Mouse (Mus musculus) embryonic facial prominence, embryonic 12.5 days (tissue): Measurements from ENCODE around the gene Sfmbt1. TPM values are rescaled to one million over a fixed set of nuclear protein-coding genes. Genes with fewer than 3 reads are reported as not detected.
A peak's percentile ranks its signal among the peaks of the same experiment; 100 is the strongest.

Experiments
- ATAC-seq: fragments of 200-750 bp; cut with Nextera tagmentation; 2 replicates; pipeline ENCODE4 v1.8.0; 2017; ENCODE audit not compliant: insufficient number of reproducible peaks, insufficient read depth, low FRiP score, low TSS enrichment
- H3K27ac ChIP-seq: fragments of 300-500 bp; sonication (generic); 2 replicates; pipeline ENCODE4 v1.5.1; 2016; ENCODE audit warnings: mild to moderate bottlenecking
- H3K27me3 ChIP-seq: fragments of 300-500 bp; sonication (generic); 2 replicates; pipeline ENCODE4 v1.6.1; 2016; ENCODE audit warnings: mild to moderate bottlenecking, moderate library complexity
- H3K36me3 ChIP-seq: fragments of 300-500 bp; sonication (generic); 2 replicates; pipeline ENCODE4 v1.6.1; 2016; ENCODE audit warnings: mild to moderate bottlenecking
- H3K4me1 ChIP-seq: fragments of 300-500 bp; sonication (generic); 2 replicates; pipeline ENCODE4 v1.6.1; 2016
- H3K4me2 ChIP-seq: fragments of 300-500 bp; sonication (generic); replicated peaks from 2 replicates; pipeline ENCODE4 v1.6.1; 2016; ENCODE audit warnings: mild to moderate bottlenecking, moderate library complexity
- H3K4me3 ChIP-seq: fragments of 300-500 bp; sonication (generic); 2 replicates; pipeline ENCODE4 v1.5.1; 2016; ENCODE audit warnings: mild to moderate bottlenecking
- H3K9ac ChIP-seq: fragments of 300-500 bp; sonication (generic); 2 replicates; pipeline ENCODE4 v1.6.1; 2016; ENCODE audit warnings: mild to moderate bottlenecking, moderate library complexity
- H3K9me3 ChIP-seq: fragments of 300-500 bp; sonication (generic); 2 replicates; pipeline ENCODE4 v1.6.1; 2016; ENCODE audit warnings: mild to moderate bottlenecking, moderate library complexity
- whole genome bisulfite sequencing: fragments of 180-500 bp; shearing (Covaris S2); methylation state at CpG from one replicate; pipeline ENCODE4 v1.1.7; 2016; 5-methylcytosine and 5-hydroxymethylcytosine counted together
- polyA plus RNA-seq: library from polyadenylated mRNA; unstranded; fragments of >200 nt; fragmentation: Nextera tagmentation; extraction: Ambion mirVana; gene quantifications from 2 replicates; pipeline ENCODE4 v1.2.1, GENCODE M21; 2016

The Sfmbt1 gene
- polyA plus RNA-seq, 1 experiment from 2014 or later, result 17.0 TPM

DNA sequence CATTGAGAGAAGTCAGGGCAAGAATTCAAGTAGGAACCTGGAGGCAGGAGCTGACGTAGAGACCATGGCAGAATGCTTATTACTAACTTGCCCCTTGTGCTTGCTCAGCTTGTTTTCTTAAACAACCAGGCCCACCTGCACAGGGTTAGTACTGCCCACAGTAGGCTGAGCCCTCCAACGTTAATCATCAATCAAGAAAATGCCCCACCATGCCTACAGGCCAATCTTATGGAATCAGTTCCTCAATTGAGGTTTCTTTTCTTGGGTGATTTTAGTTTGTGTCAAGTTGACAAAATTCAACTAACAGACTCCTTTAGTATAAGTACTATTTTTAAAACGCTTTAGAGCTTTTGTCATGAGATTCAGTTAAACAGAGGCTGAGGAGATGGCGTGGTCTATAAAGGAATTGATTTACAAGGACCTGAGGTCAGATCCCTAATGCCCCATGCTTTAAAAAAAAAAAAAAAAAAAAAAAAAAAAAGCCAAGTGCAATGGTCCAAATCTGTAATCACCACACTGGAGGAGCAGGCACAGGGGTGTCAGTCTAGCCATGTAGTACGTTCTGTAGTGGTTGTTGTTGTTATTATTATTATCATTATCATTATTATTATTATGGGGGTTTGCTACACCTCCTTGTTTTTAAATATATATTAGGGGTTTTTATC is 48.4 kb downstream of the Sfmbt1 start:
- WGBS, result 77% methylated on average over 5 of the region's 5 CpGs
- no peaks in the 10 kb centered on the region for H3K4me1 ChIP-seq
- H3K27ac ChIP-seq, result no peak overlapping the region
- H3K4me2 ChIP-seq, result no peak overlapping the region
- H3K4me3 ChIP-seq, result no peak overlapping the region
- H3K9ac ChIP-seq, result no peak overlapping the region
- no peak for ATAC-seq
- H3K9me3 ChIP-seq, result no peaks in the 10 kb centered on the region
- H3K27me3 ChIP-seq, result no peaks in the 10 kb centered on the region
- peaks cover 4% of the 10 kb centered on the region; the same call in 1 of the 2 replicates for H3K36me3 ChIP-seq

DNA sequence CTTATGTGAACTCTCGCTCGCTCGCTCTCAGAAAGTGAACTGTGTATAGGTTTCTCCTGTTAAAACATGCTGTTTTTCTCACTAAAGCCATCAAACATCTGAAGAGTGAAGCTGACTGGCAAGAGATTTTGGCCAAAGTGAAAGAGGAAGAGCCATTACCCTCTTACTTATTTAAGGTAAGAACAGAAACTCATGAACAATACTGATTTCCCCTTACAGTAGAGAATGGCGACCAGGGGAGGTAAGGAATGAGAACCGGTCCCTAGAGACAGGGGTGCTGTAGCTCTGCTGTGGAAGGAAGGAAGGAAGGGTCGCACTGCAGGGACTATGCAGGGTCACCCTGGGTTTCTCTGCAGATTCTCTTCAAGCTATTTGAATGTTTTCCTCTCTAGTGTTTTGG is 70.0 kb downstream of the Sfmbt1 start:
- H3K27me3 ChIP-seq, result no peaks in the 10 kb centered on the region

DNA sequence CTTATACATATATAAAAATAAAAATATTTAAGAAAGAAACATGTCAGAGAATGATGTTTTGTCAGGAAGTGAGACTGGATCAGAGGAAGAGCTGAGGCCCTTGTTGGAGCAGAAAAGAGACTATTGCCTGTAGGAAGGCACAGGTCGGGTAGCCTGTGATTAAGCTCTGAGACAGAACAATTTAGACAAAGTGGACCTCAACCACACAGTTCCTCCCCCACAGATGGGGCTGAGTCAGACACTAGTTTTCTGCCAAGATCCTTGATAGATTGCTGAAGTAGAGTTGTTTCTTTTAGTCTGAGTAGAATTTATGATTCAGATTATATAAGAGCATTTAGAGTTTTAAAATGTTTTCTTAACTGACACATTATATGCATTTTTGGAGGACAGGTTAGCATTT is 74.8 kb downstream of the Sfmbt1 start:
- no peak overlapping the region for H3K4me2 ChIP-seq
- peaks cover 18% of the 10 kb centered on the region for H3K36me3 ChIP-seq
- no peaks in the 10 kb centered on the region for H3K27me3 ChIP-seq
- 63% methylated on average over 1 of the region's 1 CpGs for WGBS
- H3K4me1 ChIP-seq, result no peaks in the 10 kb centered on the region
- ATAC-seq, result no peak
- no peak overlapping the region for H3K4me3 ChIP-seq
- H3K9ac ChIP-seq, result no peak overlapping the region
- no peak overlapping the region for H3K27ac ChIP-seq
- H3K9me3 ChIP-seq, result no peaks in the 10 kb centered on the region

More for the DNA sequence above, 70.0 kb downstream of the Sfmbt1 start:
- Histone ChIP-seq H3K36me3 (peaks cover 18% of the 10 kb centered on the region), H3K27ac (no peak overlapping the region), H3K9ac (no peak overlapping the region), H3K9me3 (no peaks in the 10 kb centered on the region), H3K4me3 (no peak overlapping the region), H3K4me1 (no peaks in the 10 kb centered on the region), H3K4me2 (no peak overlapping the region)
- ATAC-seq, result no peak
- 93% methylated on average over 6 of the region's 6 CpGs for WGBS

DNA sequence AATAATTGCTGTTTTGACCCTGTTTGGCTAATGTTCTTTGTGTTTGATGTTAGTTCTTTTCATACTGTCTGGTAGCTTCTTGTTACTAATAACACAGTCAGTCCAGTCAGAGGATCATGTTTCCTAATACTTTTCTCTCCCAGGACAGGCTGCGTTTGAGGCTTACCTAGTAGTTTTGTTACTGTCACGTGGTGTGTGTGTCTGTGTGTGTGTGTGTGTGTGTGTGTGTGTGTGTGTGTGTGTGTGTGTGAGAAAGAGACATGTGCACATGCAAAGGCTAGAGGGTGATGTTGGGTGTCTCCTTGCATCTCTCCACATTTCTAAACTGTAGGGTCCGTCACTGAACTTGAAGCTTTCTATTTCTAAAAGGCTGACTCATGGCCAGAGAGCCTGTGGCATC is 78.2 kb downstream of the Sfmbt1 start:
- Histone ChIP-seq H3K9me3 (no peaks in the 10 kb centered on the region), H3K4me3 (no peak overlapping the region), H3K4me2 (no peak overlapping the region), H3K27me3 (no peaks in the 10 kb centered on the region), H3K27ac (no peak overlapping the region), H3K4me1 (no peaks in the 10 kb centered on the region), H3K9ac (no peak overlapping the region), H3K36me3 (peaks cover 14% of the 10 kb centered on the region)
- WGBS, result 83% methylated on average over 3 of the region's 3 CpGs
- ATAC-seq, result no peak

DNA sequence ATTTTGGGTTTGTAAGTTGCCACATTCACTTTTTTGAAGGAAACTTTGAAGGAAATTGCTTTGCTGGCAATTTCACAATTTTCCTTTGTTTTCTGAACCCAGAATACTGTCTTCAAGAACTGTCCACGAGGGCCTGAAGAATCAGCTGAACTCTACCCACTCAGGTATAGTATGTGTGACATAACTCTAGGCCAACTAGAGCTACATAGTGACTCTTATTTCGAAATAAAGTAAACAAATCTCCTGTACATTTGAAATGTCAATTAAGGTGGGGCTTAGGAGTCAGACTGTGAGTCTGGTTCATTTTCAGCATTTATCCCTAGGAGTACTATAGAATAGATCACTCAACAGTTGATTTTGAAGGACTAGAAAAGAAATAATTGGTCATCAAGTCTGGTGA is 87.1 kb downstream of the Sfmbt1 start:
- Histone ChIP-seq H3K27me3 (no peaks in the 10 kb centered on the region), H3K9ac (no peak overlapping the region), H3K9me3 (no peaks in the 10 kb centered on the region), H3K36me3 (peaks cover 26% of the 10 kb centered on the region), H3K27ac (no peak overlapping the region), H3K4me1 (no peaks in the 10 kb centered on the region), H3K4me2 (no peak overlapping the region), H3K4me3 (no peak overlapping the region)
- ATAC-seq, result no peak
- 91% methylated on average over 2 of the region's 2 CpGs for WGBS

DNA sequence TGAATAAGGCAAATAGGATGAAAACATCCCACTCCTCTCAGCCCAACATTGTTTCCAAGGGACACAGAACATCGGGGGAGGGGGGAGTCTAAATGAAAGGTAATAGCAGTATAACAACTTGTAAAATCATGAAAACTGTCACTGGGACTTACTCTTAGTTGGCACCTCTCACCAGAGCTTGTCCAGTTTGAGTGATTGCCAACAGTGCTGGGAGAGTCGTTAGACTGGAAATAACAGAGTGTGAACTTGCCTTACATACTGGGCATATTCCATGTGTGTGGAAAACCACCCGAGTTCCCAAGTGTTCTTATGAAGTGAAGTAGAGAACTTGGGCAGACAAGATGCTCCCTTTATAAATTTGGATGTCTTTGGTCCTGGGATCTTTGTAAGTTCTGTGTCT is 106.5 kb downstream of the Sfmbt1 start:
- ATAC-seq, result no peak
- peaks cover 14% of the 10 kb centered on the region for H3K4me1 ChIP-seq
- no peaks in the 10 kb centered on the region for H3K27me3 ChIP-seq
- H3K27ac ChIP-seq, result no peak overlapping the region
- H3K4me3 ChIP-seq, result no peak overlapping the region
- no peak overlapping the region for H3K9ac ChIP-seq
- no peak overlapping the region for H3K4me2 ChIP-seq
- 86% methylated on average over 3 of the region's 3 CpGs for WGBS
- H3K9me3 ChIP-seq, result no peaks in the 10 kb centered on the region
- H3K36me3 ChIP-seq, result peaks cover 32% of the 10 kb centered on the region

DNA sequence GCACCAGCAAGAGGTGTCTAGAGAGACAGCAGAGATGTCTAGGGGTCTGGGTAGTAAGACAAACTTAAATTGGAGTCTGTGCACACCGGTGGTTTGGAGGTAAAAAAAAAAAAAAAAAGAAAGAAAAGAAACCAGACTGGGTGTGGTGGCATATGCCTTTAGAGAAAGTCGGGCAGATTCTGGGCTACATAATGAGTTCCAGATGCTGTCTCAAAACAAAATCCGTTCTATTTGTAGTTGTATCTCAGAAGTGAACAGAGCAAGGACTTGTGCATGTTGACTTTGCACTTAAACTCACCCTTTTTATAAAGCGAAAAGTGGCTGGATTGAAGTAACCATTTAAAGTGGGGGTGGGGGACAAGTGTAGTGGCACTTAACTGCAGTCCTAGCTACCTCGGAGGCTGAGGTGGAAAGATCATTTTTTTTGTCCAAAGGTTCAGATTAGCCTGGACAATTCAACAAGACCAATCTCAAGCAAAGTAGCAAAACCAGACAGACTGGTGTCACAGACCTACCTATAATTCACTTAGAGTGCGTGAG is 109.9 kb downstream of the Sfmbt1 start:
- no peak overlapping the region for H3K4me3 ChIP-seq
- H3K27ac ChIP-seq, result peak overlapping the region; percentile 67; the same call in 1 of the 2 replicates
- 26% methylated on average over 6 of the region's 6 CpGs for WGBS
- no peaks in the 10 kb centered on the region for H3K27me3 ChIP-seq
- peak overlapping the region; percentile 63; the same call in 1 of the 2 replicates for H3K4me2 ChIP-seq
- peaks cover 3% of the 10 kb centered on the region; the same call in 1 of the 2 replicates for H3K36me3 ChIP-seq
- H3K9me3 ChIP-seq, result no peaks in the 10 kb centered on the region
- peaks cover 30% of the 10 kb centered on the region for H3K4me1 ChIP-seq
- no peak for ATAC-seq
- no peak overlapping the region for H3K9ac ChIP-seq

DNA sequence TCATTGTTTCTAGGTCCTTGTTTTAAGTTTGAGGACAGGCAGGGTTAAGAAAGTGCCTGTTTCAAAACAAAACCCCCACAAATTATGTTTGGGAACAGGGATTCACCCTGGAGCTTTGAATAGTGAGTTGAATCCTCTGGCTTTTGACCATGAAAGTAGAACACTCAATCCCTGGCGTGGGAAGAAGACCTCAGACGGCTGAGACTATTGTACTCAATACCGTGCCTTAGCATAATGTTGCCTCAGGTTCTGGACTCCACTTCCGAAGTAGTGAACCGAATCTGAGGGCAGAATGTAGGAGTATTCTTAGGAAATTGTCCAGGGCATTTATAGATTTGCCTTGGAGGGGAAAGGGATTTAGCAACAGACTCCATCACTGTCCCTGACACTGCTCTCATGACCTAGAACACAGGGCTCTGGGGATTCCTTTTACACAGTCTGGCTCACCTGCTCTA is 110.4 kb downstream of the Sfmbt1 start:
- Histone ChIP-seq H3K9ac (peak overlapping the region; percentile 73; the same call in 1 of the 2 replicates), H3K4me3 (peak overlapping the region; percentile 72), H3K4me1 (peaks cover 30% of the 10 kb centered on the region)

DNA sequence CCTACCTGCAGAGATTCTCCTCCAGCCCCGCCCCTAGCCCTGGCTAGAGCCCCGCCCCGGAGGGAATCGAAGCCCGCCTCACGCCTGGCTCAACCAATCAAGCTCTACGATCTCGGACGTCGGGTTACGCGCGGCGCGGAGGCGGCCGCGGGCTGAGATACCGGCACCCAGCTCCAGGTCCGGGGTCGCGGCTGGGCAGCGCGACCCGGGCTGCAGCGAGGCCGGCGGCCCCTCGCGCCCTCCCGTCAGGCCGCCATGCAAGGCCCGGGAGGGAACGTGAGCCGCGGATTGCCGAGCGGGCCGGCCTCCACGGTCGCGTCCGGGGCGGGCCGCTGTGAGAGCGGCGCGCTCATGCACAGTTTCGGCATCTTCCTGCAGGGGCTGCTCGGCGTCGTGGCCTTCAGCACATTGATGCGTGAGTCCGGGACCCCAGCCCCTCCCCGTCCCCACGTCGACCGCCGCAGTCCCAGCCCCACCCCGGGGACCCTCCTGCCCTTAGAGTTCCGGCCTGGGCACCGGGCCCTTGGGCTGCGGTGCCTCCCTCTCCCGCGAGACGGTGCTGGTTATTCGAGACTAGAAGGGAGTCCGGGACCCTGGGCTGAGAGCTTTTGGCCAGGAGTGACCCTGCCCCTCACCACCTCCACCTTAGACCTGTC is 111.0 kb downstream of the Sfmbt1 start, which contains the start of gene Tmem110:
Gene Tmem110 (plus strand): TSS at position 115 of the 656 bp plus-strand sequence.
- no peaks in the 10 kb centered on the region for H3K27me3 ChIP-seq
- ATAC-seq, result peak; percentile 95
- peak within 1 kb of the TSS; percentile 67 for H3K27ac ChIP-seq
- H3K4me1 ChIP-seq, result peaks cover 30% of the 10 kb centered on the region
- H3K4me2 ChIP-seq, result peak within 1 kb of the TSS; percentile 63
- H3K36me3 ChIP-seq, result no peaks in the 10 kb centered on the region; the same call in 1 of the 2 replicates
- under 1% methylated on average over 61 of the region's 68 CpGs for WGBS
- H3K9ac ChIP-seq, result peak within 1 kb of the TSS; percentile 73
- H3K4me3 ChIP-seq, result peak within 1 kb of the TSS; percentile 72
- no peaks in the 10 kb centered on the region for H3K9me3 ChIP-seq

More for the DNA sequence above, 110.4 kb downstream of the Sfmbt1 start:
- Histone ChIP-seq H3K36me3 (no peaks in the 10 kb centered on the region; the same call in 1 of the 2 replicates), H3K9me3 (no peaks in the 10 kb centered on the region), H3K27ac (peak overlapping the region; percentile 67; the same call in 1 of the 2 replicates), H3K4me2 (peak overlapping the region; percentile 63), H3K27me3 (no peaks in the 10 kb centered on the region)
- ATAC-seq, result no peak
- WGBS, result 32% methylated on average over 5 of the region's 5 CpGs

DNA sequence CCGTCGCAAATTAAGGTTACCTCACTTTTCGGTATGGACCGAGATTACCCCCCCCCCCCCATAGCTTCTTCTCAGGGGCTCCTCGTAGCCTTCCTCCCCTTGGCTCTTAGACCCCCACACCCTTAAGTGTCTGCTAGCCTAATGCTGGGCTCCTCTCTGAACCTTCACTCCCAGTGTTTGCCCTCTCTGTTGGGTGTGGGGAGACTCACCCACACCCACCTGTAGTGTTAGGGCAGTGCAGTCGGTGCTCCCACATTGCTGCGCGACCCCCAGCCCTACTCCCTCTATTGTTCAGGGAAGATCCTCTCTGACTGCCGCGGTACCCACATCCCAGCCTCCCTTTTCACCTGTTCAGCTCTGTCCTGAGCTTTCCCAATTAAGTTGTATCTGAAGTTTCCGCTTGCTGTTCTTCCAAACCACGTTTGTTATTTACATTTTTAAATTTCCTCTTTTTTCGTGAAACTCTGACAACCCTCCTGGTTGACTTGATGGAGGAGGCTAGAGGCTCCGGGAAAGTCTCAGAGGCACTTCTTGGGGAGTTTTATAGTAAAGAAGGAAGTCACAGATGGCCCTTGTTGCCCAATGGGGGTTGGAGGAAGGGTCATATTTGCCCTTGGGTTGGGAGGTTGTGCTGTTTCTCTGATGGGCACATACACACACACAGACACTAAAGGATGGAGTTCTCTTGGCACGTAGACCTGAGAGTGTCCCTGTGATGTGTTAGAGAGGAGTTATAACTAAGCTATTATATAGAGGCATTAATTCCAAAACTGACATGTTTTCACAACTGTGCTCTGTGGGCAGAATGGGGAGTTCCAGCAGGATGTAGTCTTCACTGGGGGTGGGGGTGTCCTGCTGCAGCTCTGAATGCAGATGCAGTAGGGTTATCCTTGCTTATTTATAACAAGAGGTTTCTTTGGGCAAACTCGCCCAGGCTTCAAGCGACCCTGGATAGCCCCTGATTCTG is 111.8 kb downstream of the Sfmbt1 start:
- Histone ChIP-seq H3K27me3 (no peaks in the 10 kb centered on the region), H3K9me3 (no peaks in the 10 kb centered on the region), H3K4me3 (peak overlapping the region; percentile 72), H3K36me3 (no peaks in the 10 kb centered on the region; the same call in 1 of the 2 replicates), H3K27ac (no peak overlapping the region), H3K4me2 (peak overlapping the region; percentile 63), H3K4me1 (peaks cover 30% of the 10 kb centered on the region), H3K9ac (peak overlapping the region; percentile 73)
- ATAC-seq, result no peak
- 18% methylated on average over 17 of the region's 17 CpGs for WGBS

DNA sequence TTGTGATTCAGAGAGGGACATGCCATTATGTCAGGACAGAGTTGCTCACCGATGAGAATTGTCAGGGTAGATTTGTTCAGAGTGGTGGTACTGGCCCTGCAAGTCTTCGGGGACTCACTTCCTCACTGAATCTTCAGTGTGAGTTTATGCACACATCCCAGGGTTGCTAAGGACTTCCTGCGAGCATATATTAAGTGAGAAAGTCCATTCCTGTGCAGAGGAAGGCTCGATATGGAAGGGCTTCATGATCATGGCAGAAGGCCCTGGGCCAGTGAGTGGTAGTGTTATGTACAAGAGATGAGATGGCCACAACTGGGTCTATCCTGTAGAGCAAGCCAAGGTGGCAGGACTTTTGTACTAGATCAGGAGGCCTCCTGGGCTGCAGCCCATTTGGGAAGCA is 112.8 kb downstream of the Sfmbt1 start:
- WGBS, result 83% methylated on average over 4 of the region's 4 CpGs
- peaks cover 30% of the 10 kb centered on the region for H3K4me1 ChIP-seq
- H3K9ac ChIP-seq, result no peak overlapping the region
- H3K27ac ChIP-seq, result no peak overlapping the region
- H3K9me3 ChIP-seq, result no peaks in the 10 kb centered on the region
- no peak for ATAC-seq
- no peaks in the 10 kb centered on the region; the same call in 1 of the 2 replicates for H3K36me3 ChIP-seq
- no peaks in the 10 kb centered on the region for H3K27me3 ChIP-seq
- no peak overlapping the region for H3K4me3 ChIP-seq
- no peak overlapping the region for H3K4me2 ChIP-seq
